Mouse (Mus musculus) frontal cortex, postnatal 36 days (tissue): ENCODE results near the gene Slc22a13.
"Not testable (repeated sequence)": the region's sequence is repeated elsewhere in the genome, so short reads cannot be mapped to it uniquely, and the experiment has no call there.

Experiments
- DNase-seq, 2 experiments: peaks; one replicate each; pipeline ENCODE4 v3.0.0; 2022; ENCODE audit warnings: low spot score in 2 of 2

Gene Slc22a13

GRCm38 (mm10) chr9:119208998-119209397, at the start of gene Slc22a13:
TSS of gene Slc22a13 (minus strand) at chr9:119209098.
- DNase-seq = no peak

GRCm38 (mm10) chr9:119258128-119258527, 49.2 kb upstream of the Slc22a13 start:
- DNase-seq = no peak

- no peak for DNase-seq
Measured at GRCm38 (mm10) chr9:119256161-119256560, 47.3 kb upstream of the Slc22a13 start.

- no peak for DNase-seq
Measured at GRCm38 (mm10) chr9:119255096-119255495, 46.2 kb upstream of the Slc22a13 start.

GRCm38 (mm10) chr9:119254187-119254586, 45.3 kb upstream of the Slc22a13 start:
- no peak for DNase-seq

GRCm38 (mm10) chr9:119247996-119248395, 39.1 kb upstream of the Slc22a13 start:
- DNase-seq = no peak

- no peak for DNase-seq
Measured at GRCm38 (mm10) chr9:119246826-119247225, 37.9 kb upstream of the Slc22a13 start.

GRCm38 (mm10) chr9:119243981-119244380, 35.1 kb upstream of the Slc22a13 start:
- no peak for DNase-seq

- no peak for DNase-seq
Measured at GRCm38 (mm10) chr9:119241169-119241865, 32.4 kb upstream of the Slc22a13 start.

- DNase-seq = peak in 1 of 2 experiments; percentile 26
Measured at GRCm38 (mm10) chr9:119240286-119240997, 31.5 kb upstream of the Slc22a13 start.

GRCm38 (mm10) chr9:119239274-119239673, 30.4 kb upstream of the Slc22a13 start:
- DNase-seq = no peak

- no peak for DNase-seq
Measured at GRCm38 (mm10) chr9:119238796-119239195, 29.9 kb upstream of the Slc22a13 start.

GRCm38 (mm10) chr9:119231552-119231951, 22.7 kb upstream of the Slc22a13 start:
- no peak for DNase-seq

- no peak for DNase-seq
Measured at GRCm38 (mm10) chr9:119230829-119231228, 21.9 kb upstream of the Slc22a13 start.

GRCm38 (mm10) chr9:119220249-119220648, 11.4 kb upstream of the Slc22a13 start:
- DNase-seq = no peak

GRCm38 (mm10) chr9:119219667-119220066, 10.8 kb upstream of the Slc22a13 start:
- DNase-seq = no peak

GRCm38 (mm10) chr9:119215341-119215740, 6.4 kb upstream of the Slc22a13 start:
- not testable (repeated sequence) for DNase-seq

GRCm38 (mm10) chr9:119214601-119215000, 5.7 kb upstream of the Slc22a13 start:
- no peak for DNase-seq

- DNase-seq = no peak
Measured at GRCm38 (mm10) chr9:119212996-119213395, 4.1 kb upstream of the Slc22a13 start.

- no peak for DNase-seq
Measured at GRCm38 (mm10) chr9:119207113-119207512, 1.8 kb downstream of the Slc22a13 start.

- DNase-seq = no peak
Measured at GRCm38 (mm10) chr9:119206666-119207065, 2.2 kb downstream of the Slc22a13 start.

GRCm38 (mm10) chr9:119205756-119206155, 3.1 kb downstream of the Slc22a13 start:
- no peak for DNase-seq

GRCm38 (mm10) chr9:119203617-119204016, 5.3 kb downstream of the Slc22a13 start:
- DNase-seq = no peak
